Mouse (Mus musculus) left cerebral cortex, postnatal 36 days (tissue): Measurements from ENCODE around the gene Hecw2. TPM values are rescaled to one million over a fixed set of nuclear protein-coding genes. Genes with fewer than 3 reads are reported as not detected.

Experiments used
- DNase-seq, 2 experiments: peaks; one replicate each; pipeline ENCODE4 v3.0.0; 2021 to 2022; ENCODE audit warnings: low spot score in 2 of 2, mixed read lengths in 1 of 2
- intact Hi-C: fragments of 180-260 bp; cut with DNase I; formaldehyde crosslinking; loops from one replicate; pipeline ENCODE4 v1.15.1; 2025
- total RNA-seq, 2 experiments: library from RNA; stranded (reverse); gene quantifications; 2 replicates each; pipeline ENCODE4 v1.2.3; 2021

Hecw2 gene
- total RNA-seq, 2 experiments from 2014 or later = 52.3 to 75.0 TPM

DNA sequence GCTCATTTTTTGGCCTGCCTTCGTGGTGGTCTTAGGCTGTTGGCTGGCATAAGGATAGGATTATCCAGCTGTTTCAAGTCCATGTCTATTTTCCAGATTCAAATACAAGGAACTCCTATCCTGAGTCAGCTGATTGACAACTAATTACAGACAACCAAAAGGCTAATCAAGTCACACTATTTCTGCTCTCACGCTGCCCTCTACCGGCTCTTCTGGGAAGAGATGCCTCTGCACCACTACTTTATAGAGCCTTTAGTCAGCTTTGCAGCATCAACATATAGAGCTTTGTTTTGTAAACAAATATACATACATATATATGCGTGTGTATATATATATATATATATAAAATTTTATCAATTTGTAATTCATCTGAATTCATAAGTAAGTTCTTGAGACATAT, 267.4 kb downstream of the Hecw2 start:
- intact Hi-C loops = no loop called here
- DNase-seq = no peak

DNA sequence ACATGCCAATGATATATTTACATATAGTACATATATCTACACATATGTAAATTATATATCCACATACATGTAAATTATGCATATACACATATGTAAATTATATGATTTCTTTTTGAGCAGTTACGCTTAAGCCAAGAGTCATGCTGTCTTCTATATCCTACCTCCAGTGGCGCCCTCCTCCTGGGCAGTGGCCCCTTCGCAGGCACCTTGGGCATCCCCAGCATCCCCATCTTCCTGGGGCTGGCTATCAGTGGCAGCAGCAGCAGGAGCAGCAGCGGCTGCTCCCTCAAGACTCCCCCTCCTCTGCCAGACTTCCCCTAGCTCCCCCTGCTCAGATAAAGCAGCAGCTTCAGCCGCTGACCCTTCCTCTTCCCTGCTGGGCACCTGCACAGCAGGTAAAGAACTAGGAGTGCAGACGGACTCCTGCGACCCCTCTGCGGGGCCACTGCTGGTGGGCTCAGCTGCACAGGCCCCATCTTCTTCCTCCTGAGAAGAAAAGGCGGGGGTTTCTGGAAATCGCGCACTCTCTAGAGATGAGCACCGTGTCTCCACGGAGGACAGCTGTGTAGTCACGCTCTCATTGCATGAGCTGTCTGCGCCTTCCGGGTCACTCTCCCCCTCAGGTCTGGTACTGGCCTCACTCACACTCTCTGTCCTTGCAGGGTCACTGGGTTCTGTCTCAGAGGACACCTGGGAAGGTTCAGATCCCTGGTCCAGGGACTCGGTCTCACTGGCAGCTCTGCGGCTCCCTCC, 269.6 kb downstream of the Hecw2 start:
- intact Hi-C loops = no loop called here
- DNase-seq = no peak

DNA sequence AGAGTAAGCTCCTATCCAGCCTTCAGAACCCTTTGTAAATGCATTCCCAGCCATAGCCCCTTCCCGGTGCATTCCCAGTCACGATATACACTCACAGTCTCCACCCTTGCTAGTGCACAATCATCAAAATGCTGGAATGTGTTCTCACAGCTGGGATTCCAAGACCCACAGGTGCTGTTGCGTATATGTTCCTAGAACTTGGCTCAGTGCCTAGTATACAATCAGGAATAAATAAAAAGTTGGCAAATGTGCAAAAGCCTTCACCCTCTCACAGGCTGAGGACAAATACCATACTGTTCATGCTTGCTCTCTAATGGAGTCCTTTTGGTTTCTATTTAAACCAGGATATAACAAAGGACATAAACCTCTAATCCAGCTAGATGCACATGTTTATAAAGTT, 283.1 kb downstream of the Hecw2 start:
- DNase-seq = no peak
- intact Hi-C loops = no loop called here

DNA sequence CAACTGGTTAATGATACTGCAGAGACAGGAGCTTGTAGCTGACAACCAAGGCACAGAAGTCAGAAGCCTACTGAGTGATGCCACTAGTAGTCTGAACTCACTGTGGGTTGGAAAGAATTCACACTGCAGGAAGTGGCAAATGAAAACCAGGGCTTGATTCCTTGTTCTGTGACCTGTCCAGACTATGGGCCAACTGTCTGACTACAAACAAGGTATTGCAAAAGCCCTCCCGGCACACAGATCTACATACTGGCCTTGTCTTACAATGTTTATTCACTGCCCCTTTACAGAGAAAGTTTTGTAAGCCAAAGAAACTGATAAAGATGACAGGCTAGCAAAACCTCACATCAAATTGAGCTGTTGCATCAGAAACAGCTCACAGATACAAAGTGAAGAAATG, 284.7 kb downstream of the Hecw2 start:
- intact Hi-C loops = no loop called here
- DNase-seq = no peak

DNA sequence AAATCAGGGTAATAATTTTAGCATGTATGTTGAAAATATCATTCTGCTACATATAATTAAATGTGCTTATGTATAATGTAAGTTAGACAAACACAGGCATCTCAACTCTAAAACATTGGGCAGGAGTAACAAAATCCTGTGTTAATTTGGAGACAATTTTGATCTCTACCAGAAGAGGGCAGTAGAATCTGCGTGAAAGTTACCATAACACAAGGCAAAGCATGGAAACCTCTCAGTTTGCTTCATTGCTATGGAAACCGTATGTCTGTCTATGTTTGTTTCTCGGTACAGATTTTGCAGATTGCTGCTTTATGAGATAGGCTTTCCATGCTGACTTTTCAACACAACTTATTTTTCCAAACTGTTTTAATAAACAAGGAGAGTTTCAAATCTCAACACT, 285.9 kb downstream of the Hecw2 start:
- no peak for DNase-seq
- intact Hi-C loops = loop anchor here (2.0 to 5.0 kb wide), 3 partner anchors 283 to 468 kb away; no protein-coding TSS in a partner anchor

DNA sequence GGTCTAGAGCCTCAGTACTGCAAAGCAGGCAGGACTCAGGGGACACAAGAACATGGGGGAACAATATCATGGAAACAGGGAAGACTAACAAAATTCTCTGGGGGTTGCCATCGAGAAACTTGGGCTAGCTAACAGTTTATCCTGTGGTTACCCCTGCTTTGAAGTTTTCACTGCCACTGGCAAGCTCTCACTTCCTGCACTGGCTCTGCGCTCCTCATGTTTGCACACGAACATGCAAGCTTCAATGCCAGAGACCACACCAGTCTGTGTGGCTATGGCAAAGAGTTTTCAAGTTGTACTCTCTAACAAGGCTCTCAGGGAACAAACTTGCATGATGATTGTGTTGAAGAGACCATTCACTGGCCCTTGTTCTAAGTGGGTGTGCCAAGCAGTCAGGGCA, 288.8 kb downstream of the Hecw2 start:
- DNase-seq = no peak
- intact Hi-C loops = loop anchor here (5.0 kb wide), 2 partner anchors 286 to 471 kb away; no protein-coding TSS in a partner anchor

DNA sequence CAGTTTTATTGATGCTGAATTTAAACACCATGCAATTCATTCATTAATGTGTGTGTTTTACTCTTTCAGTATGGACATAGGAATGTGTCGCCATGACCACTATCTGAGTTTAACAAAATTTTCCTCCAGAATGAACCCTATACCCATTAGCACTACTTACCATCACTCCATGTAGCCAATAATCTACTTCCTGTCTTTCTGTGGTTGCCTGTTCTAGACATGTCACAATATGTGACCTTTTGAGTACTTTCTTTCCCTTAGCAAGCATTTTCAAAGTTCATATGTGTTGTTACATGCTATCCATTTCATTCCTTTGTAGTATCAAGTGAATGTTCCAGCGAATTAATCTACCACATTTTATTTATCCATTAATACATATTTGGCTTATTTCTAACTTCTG, 294.6 kb downstream of the Hecw2 start:
- DNase-seq = no peak
- intact Hi-C loops = no loop called here

DNA sequence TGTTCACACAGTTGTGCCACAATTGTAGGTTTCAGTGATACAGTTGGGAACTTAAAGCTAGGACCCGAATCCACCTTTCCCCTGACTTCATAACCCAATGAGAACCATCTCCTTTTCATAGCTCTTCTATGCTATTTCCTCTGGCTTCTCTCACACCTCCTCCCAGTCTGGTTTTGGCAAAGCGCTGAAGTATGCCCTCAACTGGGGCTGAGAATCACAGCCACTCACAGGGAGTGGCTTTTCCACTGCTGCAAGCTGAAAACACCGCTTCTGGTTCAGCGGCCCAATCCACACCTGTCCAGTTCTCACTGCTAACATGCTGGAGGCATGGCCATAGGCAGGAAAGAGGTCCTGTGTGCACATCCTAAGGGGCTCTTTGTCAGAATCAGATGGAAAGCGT, 300.7 kb downstream of the Hecw2 start:
- intact Hi-C loops = no loop called here
- DNase-seq = no peak

DNA sequence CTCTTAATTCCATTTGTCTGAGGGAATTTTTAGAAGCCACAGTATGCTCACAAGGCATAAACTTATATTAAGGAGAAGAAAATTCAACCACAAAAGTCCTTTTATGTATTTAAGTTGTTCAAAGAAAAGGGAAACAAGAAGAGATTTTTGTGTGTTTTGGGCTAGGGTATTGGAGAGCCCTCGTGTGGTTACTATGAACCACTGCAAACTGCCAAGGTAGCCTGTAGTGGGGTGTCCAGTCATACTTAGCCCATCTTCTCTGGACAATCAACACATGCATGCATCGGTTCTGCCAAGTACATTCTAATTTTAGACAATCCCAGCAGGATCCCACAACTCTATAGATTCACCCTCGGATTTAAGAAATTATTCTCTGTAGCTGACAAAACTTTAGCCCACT, 304.6 kb downstream of the Hecw2 start:
- DNase-seq = no peak
- intact Hi-C loops = no loop called here

DNA sequence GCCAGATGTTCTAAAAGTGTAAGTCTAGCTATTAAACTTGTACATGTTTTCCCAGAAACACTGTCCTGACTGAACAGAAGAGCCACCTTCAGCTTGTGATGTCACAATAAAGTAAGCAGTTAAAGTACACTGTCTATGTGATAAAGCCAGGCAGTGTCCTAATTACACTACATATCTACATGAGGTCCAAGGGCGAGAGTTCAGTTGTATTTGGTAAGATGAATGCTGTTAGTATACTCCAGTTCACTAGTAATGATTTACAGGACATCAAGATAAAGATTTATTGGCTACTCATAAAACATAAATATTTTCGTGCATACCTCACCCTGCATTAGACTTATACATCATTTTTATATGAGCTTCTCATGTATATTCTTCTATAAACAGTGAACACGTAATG, 305.2 kb downstream of the Hecw2 start:
- intact Hi-C loops = no loop called here
- no peak for DNase-seq

DNA sequence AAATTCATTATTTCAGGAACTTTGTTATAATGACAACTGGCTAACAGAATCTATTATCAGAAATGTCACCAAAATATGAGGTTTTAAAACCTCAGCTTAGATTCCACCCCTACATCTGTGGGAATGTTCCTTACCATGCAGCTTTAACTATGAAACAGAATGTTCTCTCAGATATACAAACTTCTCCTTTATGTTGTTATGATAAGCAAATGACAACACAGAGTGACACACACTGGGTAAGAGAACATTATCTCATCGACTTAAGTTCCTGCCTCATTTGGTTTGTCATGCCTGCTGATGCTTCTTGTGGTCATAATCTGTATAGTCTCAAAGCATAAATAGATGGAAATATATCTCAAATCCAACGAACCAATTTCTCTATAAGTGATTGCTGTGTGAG, 312.5 kb downstream of the Hecw2 start:
- intact Hi-C loops = no loop called here
- no peak for DNase-seq

DNA sequence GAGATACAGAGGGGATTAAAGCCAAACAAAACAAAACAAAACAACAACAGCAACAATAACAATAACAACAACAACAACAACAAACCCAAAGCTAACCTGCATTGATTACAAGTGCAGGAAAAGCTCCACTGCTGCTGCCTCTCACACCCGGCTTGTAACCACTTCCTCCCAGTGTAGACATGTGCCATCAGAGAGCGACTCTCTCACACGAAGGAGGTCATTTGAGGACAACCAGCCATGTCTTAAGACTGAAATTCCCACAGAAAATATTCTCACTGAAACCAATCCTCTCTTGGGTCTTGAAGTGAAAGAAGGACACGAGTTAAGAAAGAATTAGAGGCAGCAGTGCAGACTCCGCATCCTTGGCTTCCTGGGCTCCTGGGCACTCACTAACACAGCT, 319.0 kb downstream of the Hecw2 start:
- intact Hi-C loops = no loop called here
- DNase-seq = no peak

DNA sequence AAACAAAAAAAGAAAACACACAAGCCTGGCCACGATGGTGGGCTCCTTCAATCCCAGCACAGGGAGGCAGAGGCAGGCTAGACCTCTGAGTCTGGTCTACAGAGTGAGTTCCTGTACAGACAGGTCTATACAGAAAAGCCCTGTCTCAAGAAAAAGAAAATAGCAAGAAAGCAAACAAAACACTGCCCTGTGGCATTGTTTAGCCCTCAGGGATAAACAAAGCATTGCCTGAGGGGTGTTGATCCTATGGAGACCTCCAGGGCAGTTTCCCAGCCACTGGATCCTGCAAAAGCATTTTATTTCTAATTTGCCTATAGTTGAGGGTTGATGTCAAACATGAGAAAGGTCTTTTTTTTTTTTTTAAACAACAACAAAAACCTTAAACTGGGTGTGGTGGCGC, 327.7 kb downstream of the Hecw2 start:
- intact Hi-C loops = no loop called here
- no peak for DNase-seq

DNA sequence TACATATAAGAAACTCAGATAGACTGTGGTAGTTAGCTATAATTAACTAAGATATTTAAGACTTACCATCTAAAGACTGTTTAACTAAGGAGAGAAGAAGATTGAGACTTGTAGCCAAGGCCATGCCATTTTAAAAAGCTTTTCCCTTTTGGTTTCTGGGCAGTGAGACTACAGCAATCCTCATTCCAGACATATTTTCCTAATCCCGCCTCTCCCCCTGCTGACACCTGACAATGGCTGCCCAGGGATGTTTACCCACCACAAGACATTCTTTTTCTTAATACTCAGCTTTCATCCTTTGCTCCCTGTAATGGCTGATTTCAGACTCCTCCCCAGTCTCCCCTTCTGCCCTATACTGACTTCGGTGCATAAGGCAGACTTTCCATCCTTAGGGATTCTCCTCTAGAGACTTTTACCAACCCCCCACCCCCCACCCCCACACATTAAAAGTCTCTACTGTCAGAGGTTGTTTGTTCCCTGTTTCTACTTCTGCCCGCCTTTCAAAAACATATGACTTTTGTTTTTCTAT, 328.5 kb downstream of the Hecw2 start:
- DNase-seq = no peak
- intact Hi-C loops = no loop called here

DNA sequence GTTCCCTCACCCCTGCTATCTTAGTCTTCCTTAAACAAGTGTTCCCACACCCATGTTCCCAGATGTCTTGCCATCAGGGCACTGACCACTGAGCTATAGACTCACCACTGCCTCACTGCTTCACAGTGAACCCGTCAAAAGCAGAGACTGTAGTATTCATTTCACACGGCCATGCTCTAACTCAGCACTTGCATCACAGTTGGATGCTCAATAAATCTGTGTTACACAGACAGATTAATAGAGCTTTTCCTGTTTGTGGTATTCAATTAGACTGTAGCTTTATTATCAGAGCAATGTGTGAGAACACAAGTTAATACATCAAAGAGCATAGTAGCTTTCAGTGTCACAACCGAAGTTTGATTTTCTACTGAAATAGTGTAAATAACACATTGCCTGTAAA, 330.9 kb downstream of the Hecw2 start:
- intact Hi-C loops = no loop called here
- DNase-seq = no peak

DNA sequence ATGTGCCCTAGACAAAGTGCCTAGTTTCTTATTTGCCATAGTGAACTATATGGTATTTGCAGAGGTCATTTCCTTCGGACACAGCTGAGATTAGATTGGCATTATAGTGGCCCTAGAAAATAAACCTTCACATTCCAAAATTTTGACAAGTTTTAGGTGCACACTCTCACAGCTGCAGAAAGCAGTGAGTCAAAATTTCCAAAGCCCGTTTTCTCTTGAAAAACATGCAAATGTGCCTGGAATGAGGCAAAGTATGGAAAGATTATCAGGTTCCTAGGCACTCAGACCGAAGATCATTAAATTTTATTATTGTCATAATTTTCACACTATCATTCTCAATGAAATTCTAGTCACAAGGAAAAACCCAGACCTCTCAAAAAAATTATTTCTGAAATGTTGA, 334.4 kb downstream of the Hecw2 start:
- intact Hi-C loops = no loop called here
- no peak for DNase-seq

DNA sequence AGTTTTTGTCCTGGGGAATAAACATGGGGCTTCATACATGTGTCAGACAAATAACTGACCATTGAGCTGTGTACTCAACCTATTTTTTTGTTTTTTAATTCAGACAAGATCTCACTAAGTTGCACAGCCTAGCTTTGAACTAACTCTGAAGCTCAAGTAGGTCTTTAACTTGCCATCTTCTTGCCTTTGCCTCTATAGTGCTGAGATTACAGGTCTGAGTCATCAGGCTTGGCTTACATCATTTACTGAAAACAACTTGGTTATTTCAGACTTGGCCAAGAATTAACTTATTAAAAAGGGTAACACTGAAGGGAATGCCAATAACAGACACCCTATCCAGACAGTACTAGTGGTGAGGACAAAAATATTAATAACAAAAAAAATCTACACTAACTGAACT, 335.8 kb downstream of the Hecw2 start:
- intact Hi-C loops = no loop called here

DNA sequence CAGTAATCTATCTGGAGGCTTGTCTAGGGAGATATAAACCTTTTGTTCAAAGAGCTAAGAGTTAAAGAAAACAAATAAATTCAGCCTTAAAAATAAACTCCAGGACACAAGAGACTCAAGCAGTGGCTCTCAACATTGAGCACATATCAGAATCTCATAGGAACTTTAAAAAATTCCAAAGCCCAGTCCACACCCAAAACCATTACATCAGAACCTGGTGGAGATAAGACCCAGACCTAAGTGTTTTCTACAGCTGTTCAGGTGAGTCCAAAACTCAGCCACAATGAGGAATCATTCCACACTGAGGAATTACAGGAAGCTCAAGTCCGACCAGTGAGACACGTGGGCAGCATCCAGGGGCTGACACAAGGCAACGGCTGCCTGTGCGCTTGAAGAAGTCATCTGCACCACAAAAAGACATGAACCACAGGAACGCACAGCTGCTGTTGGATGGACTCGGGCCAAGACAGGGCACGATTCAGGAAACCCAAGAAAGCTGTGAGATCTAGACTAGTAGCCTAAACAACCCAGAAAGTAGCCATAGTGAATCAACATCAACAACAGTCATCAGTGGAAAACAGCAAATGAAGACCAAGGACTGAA, 338.4 kb downstream of the Hecw2 start:
- DNase-seq = no peak
- intact Hi-C loops = no loop called here

More for the DNA sequence above, 335.8 kb downstream of the Hecw2 start:
- no peak for DNase-seq

DNA sequence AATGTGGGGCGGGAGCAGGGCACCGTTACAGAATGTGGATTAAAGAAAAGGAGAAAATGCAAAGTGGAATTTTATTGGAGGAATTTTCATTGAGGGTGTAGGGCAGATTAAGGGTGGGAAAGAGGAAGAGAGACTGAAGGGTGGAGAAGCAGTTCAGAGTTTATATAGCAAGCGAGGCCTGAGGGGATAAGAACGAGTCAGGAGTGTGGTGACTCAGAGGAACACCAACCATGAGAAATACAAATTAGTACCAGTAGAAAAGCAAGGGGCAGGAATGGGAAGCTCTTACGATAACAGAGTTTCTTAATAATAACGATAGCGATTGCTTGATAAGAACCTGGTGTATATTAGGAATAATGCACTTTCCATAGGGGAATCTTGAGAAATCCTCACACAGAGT, 339.2 kb downstream of the Hecw2 start:
- DNase-seq = no peak
- intact Hi-C loops = no loop called here

DNA sequence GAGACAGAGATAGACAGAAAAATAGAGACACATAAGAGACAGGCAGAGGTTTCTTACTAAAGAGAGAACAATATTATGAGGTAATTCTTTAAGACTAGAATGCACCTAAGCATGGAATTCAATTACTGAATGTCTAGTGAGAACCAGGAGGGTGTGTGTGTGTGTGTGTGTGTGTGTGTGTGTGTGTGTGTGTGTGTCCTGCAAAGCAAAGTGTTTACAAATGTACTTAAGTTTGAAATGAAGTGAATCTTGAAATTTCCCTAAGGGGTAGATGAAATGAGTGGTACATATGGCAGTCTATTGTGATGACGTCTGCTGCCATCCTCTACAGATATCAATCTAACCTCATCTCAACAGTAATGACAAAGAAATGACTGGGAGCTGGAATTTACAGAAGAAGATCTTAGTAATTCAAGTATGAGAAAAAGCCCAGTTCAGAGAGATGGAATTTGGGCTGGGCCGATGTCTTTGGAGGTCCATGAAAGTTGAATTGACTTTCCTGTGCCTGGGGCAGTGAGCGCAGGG, 342.8 kb downstream of the Hecw2 start:
- intact Hi-C loops = no loop called here

DNA sequence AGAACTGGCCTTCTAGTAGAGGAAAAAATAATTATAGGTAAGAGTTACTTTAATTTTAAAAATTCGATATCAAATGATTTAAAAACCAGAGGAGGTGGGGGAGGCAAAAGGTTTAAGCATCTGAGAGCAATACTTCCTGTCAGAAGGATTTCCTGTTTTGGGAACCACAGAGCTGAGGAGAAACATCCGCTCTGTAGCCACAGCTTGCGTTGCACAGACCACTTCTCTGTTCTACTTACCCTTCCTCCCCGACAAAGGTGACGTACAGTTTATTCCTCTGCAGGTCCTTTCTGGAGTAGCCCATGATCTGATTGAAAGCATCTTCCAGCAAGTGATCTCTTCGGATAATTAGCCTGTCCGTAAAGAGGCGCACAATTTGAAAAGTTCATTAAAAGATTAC, 343.6 kb downstream of the Hecw2 start:
- intact Hi-C loops = no loop called here

More for the DNA sequence above, 342.8 kb downstream of the Hecw2 start:
- no peak for DNase-seq

More for the DNA sequence above, 343.6 kb downstream of the Hecw2 start:
- no peak for DNase-seq
